Mouse (Mus musculus) spleen, adult 2 months (tissue): Measurements from ENCODE around the gene Clptm1.

Experiments used
- CTCF ChIP-seq: fragments of 200-500 bp; IDR thresholded peaks from 2 replicates; pipeline ENCODE4 v1.5.1; 2011; ENCODE audit warnings: mild to moderate bottlenecking, inconsistent platforms; ENCODE audit not compliant: insufficient read depth, insufficient read length, insufficient replicate concordance; ENCODE audit errors: extremely low read depth
- POLR2A ChIP-seq: fragments of 200-500 bp; IDR thresholded peaks from 2 replicates; pipeline ENCODE4 v1.6.1; 2011; ENCODE audit warnings: low read depth, low read length, inconsistent platforms

DNA sequence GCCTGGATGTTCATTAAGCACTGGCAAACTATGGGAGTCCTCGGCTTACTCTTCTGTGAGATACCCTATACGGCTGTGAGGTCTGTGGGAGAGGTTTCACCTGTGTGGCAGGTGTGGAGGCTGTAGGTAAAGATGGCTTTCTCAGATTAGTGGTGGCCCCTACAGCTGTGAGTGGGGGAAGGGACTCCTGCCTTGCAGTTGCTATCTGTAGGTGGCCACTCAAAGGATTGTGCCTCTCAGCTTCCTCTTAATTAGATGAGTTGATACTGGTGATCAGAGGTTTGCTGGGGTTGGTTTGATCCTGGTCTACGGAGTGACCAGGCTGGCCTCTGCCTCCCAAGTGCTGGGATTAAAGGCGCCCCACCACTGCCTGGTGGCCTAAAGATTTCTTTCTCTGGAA, 39.6 kb upstream of the Clptm1 start:
- TF ChIP-seq CTCF = no peak
- TF ChIP-seq POLR2A = no peak
